Mouse (Mus musculus) erythroblast, adult 5-6 weeks (primary cell): ENCODE results near the gene Gcnt1. TPM values are rescaled to one million over a fixed set of nuclear protein-coding genes. Genes with fewer than 3 reads are reported as not detected.

Experiments used
- ATAC-seq: replicated peaks from 2 replicates; pipeline ENCODE4 v1.8.0; 2016; ENCODE audit warnings: moderate number of reproducible peaks, mild to moderate bottlenecking, moderate TSS enrichment, inconsistent platforms; ENCODE audit not compliant: poor library complexity, low FRiP score, severe bottlenecking
- total RNA-seq, 2 experiments: library from RNA; stranded (forward) in 1 of 2; stranded (reverse) in 1 of 2; fragments of 150-400 nt in 1 of 2; fragments of 200-764, 138-1000 nt in 1 of 2; gene quantifications; 2 replicates each; pipeline versions ENCODE4 v1.2.3 to v1.2.4; 2015 to 2017; ENCODE audit warnings: low replicate concordance in 2 of 2

Gene Gcnt1
- total RNA-seq, 2 experiments from 2014 or later = 254 to 309 TPM

DNA sequence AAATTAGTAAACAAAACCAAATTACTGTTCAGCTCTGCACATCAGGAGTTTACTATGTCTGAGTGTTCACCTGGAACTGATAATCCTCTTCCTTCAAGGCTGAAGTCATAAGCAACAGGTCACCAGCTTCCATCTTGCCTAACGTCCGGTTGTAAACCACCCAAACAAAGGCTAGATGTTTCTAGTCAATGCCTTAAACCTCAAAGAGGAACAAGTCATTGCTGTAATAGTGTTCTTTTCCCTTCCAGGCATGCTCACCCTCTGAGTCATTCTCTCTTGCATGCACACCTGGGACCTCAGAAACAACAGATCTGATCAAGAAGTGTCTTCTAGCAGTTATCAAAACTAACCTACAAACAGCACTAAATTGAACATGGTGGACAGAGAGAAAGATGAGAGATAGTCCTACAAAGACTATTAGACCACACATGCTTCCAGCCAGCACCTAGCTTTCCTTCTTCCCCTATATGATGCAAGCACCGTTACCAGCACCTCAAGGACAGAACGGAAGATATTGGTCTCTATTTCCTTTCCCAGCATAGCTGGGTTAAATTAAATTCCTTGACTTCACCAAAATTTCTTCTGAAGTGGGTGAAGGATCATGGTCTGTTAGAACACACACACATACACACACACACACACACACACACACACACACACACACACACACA is 94.1 kb downstream of the Gcnt1 start:
- no peak for ATAC-seq

Other genes with a start within 250 kb of the Gcnt1 start
- 36.8 and 45.3 TPM in 2 replicates for gene Rfk, start 21.2 kb upstream of the Gcnt1 start, total RNA-seq (2015; ENCODE audit: low replicate concordance)
- 17.0 and 22.6 TPM in 2 replicates for gene Rfk, start 21.2 kb upstream of the Gcnt1 start, total RNA-seq (2017; ENCODE audit: low replicate concordance)